Mouse (Mus musculus) neural tube, embryonic 12.5 days (tissue): ENCODE measurements around the gene Snx30. TPM values are rescaled to one million over a fixed set of nuclear protein-coding genes. Genes with fewer than 3 reads are reported as not detected.

Source experiments
- ATAC-seq: fragments of 200-750 bp; cut with Nextera tagmentation; 2 replicates; pipeline ENCODE4 v1.8.0; 2017; ENCODE audit warnings: low read depth, mild to moderate bottlenecking, moderate TSS enrichment, moderate library complexity; ENCODE audit not compliant: low FRiP score
- H3K27ac ChIP-seq: fragments of 300-500 bp; sonication (generic); 2 replicates; pipeline ENCODE4 v1.5.1; 2016
- H3K27me3 ChIP-seq: fragments of 300-500 bp; sonication (generic); replicated peaks from 2 replicates; pipeline ENCODE4 v1.6.1; 2016; ENCODE audit warnings: mild to moderate bottlenecking
- H3K36me3 ChIP-seq: fragments of 300-500 bp; sonication (generic); 2 replicates; pipeline ENCODE4 v1.6.1; 2016; ENCODE audit warnings: mild to moderate bottlenecking
- H3K4me1 ChIP-seq: fragments of 300-500 bp; sonication (generic); 2 replicates; pipeline ENCODE4 v1.6.1; 2016
- H3K4me2 ChIP-seq: fragments of 300-500 bp; sonication (generic); replicated peaks from 2 replicates; pipeline ENCODE4 v1.6.1; 2016; ENCODE audit warnings: mild to moderate bottlenecking
- H3K4me3 ChIP-seq: fragments of 300-500 bp; sonication (generic); 2 replicates; pipeline ENCODE4 v1.5.1; 2016
- H3K9ac ChIP-seq: fragments of 300-500 bp; sonication (generic); 2 replicates; pipeline ENCODE4 v1.6.1; 2016; ENCODE audit warnings: mild to moderate bottlenecking
- H3K9me3 ChIP-seq: fragments of 300-500 bp; sonication (generic); 2 replicates; pipeline ENCODE4 v1.6.1; 2016; ENCODE audit warnings: mild to moderate bottlenecking
- WGBS: fragments of 180-500 bp; shearing (Covaris S2); methylation state at CpG from one replicate; pipeline ENCODE4 v1.1.7; 2016; 5-methylcytosine and 5-hydroxymethylcytosine counted together
- polyA plus RNA-seq: library from polyadenylated mRNA; unstranded; fragments of >200 nt; fragmentation: Nextera tagmentation; extraction: Ambion mirVana; gene quantifications from 2 replicates; pipeline ENCODE4 v1.2.1, GENCODE M21; 2016

Gene Snx30
- polyA plus RNA-seq, 1 experiment from 2014 or later = 17.1 TPM

- Histone ChIP-seq H3K4me2 (no peak within 1 kb of the TSS), H3K36me3 (no peaks in the 10 kb centered on the region), H3K27ac (no peak within 1 kb of the TSS), H3K27me3 (no peaks in the 10 kb centered on the region), H3K4me3 (no peak within 1 kb of the TSS), H3K4me1 (0 out of 2 replicates have a peak, but pooled peaks cover under 1% of the 10 kb centered on the region), H3K9ac (no peak within 1 kb of the TSS), H3K9me3 (no peaks in the 10 kb centered on the region)
- no peak for ATAC-seq
These were observed 4.2 kb upstream of the Snx30 start, which contains the start of gene Inip for GRCm38 (mm10) chr4:59801489-59801888. Gene Inip, minus strand, starts transcription at chr4:59801589.

GRCm38 (mm10) chr4:59802107-59802506 is 3.5 kb upstream of the Snx30 start:
- Histone ChIP-seq H3K4me3 (no peak overlapping the region), H3K36me3 (no peaks in the 10 kb centered on the region), H3K4me1 (0 out of 2 replicates have a peak, but pooled peaks cover 5% of the 10 kb centered on the region), H3K9ac (no peak overlapping the region), H3K9me3 (no peaks in the 10 kb centered on the region), H3K27me3 (no peaks in the 10 kb centered on the region), H3K27ac (no peak overlapping the region), H3K4me2 (no peak overlapping the region)
- no peak for ATAC-seq
- WGBS = 82% methylated on average over 6 of the region's 6 CpGs

- WGBS = 69% methylated on average over 4 of the region's 4 CpGs
These were observed 2.8 kb upstream of the Snx30 start for GRCm38 (mm10) chr4:59802792-59803191.

GRCm38 (mm10) chr4:59803358-59803757 is 2.3 kb upstream of the Snx30 start:
- no peak overlapping the region for H3K4me2 ChIP-seq
- no peak overlapping the region for H3K4me3 ChIP-seq
- H3K36me3 ChIP-seq = no peaks in the 10 kb centered on the region
- no peak overlapping the region for H3K9ac ChIP-seq
- no peak for ATAC-seq
- H3K27ac ChIP-seq = no peak overlapping the region
- 77% methylated on average over 5 of the region's 5 CpGs for WGBS
- H3K27me3 ChIP-seq = no peaks in the 10 kb centered on the region
- no peaks in the 10 kb centered on the region for H3K9me3 ChIP-seq
- peaks cover 12% of the 10 kb centered on the region; the same call in 1 of the 2 replicates for H3K4me1 ChIP-seq

More at GRCm38 (mm10) chr4:59802792-59803191, 2.8 kb upstream of the Snx30 start:
- Histone ChIP-seq H3K9ac (no peak overlapping the region), H3K4me1 (peaks cover 9% of the 10 kb centered on the region; the same call in 1 of the 2 replicates), H3K36me3 (no peaks in the 10 kb centered on the region), H3K27ac (no peak overlapping the region), H3K4me3 (no peak overlapping the region), H3K9me3 (no peaks in the 10 kb centered on the region), H3K27me3 (no peaks in the 10 kb centered on the region), H3K4me2 (no peak overlapping the region)
- no peak for ATAC-seq

- no peak for ATAC-seq
- H3K4me1 ChIP-seq = peaks cover 12% of the 10 kb centered on the region; the same call in 1 of the 2 replicates
- 63% methylated on average over 1 of the region's 1 CpGs for WGBS
- peak overlapping the region; percentile 90 for H3K4me2 ChIP-seq
- no peaks in the 10 kb centered on the region for H3K9me3 ChIP-seq
- H3K27ac ChIP-seq = no peak overlapping the region
- no peak overlapping the region for H3K9ac ChIP-seq
- no peak overlapping the region for H3K4me3 ChIP-seq
- H3K27me3 ChIP-seq = no peaks in the 10 kb centered on the region
- no peaks in the 10 kb centered on the region for H3K36me3 ChIP-seq
These were observed 886 bp upstream of the Snx30 start for GRCm38 (mm10) chr4:59804754-59805153.

GRCm38 (mm10) chr4:59805968-59806878 is 583 bp downstream of the Snx30 start:
- under 1% methylated on average over 52 of the region's 58 CpGs for WGBS

GRCm38 (mm10) chr4:59806879-59807195 is 1.2 kb downstream of the Snx30 start:
- Histone ChIP-seq H3K27me3 (no peaks in the 10 kb centered on the region), H3K36me3 (no peaks in the 10 kb centered on the region), H3K27ac (no peak overlapping the region), H3K4me2 (peak overlapping the region; percentile 90), H3K4me3 (peak overlapping the region; percentile 84), H3K9ac (peak overlapping the region; percentile 72), H3K9me3 (no peaks in the 10 kb centered on the region), H3K4me1 (peaks cover 12% of the 10 kb centered on the region; the same call in 1 of the 2 replicates)
- WGBS = 5% methylated on average over 9 of the region's 9 CpGs
- peak; percentile 10; the same call in 1 of the 2 replicates for ATAC-seq

More at GRCm38 (mm10) chr4:59805968-59806878, 583 bp downstream of the Snx30 start:
- peak overlapping the region; percentile 79 for H3K27ac ChIP-seq
- ATAC-seq = peak; percentile 79
- no peaks in the 10 kb centered on the region for H3K27me3 ChIP-seq
- peak overlapping the region; percentile 90 for H3K4me2 ChIP-seq
- peak overlapping the region; percentile 72 for H3K9ac ChIP-seq
- peaks cover 12% of the 10 kb centered on the region; the same call in 1 of the 2 replicates for H3K4me1 ChIP-seq
- no peaks in the 10 kb centered on the region for H3K36me3 ChIP-seq
- H3K4me3 ChIP-seq = peak overlapping the region; percentile 84
- H3K9me3 ChIP-seq = no peaks in the 10 kb centered on the region

GRCm38 (mm10) chr4:59807521-59807920 is 1.9 kb downstream of the Snx30 start:
- H3K27ac ChIP-seq = no peak overlapping the region
- no peak overlapping the region for H3K4me3 ChIP-seq
- H3K4me1 ChIP-seq = peaks cover 12% of the 10 kb centered on the region; the same call in 1 of the 2 replicates
- peak overlapping the region; percentile 90 for H3K4me2 ChIP-seq
- no peak for ATAC-seq
- no peaks in the 10 kb centered on the region for H3K9me3 ChIP-seq
- H3K36me3 ChIP-seq = no peaks in the 10 kb centered on the region
- H3K9ac ChIP-seq = no peak overlapping the region
- H3K27me3 ChIP-seq = no peaks in the 10 kb centered on the region
- WGBS = 65% methylated on average over 2 of the region's 2 CpGs

GRCm38 (mm10) chr4:59808396-59808795 is 2.8 kb downstream of the Snx30 start:
- no peaks in the 10 kb centered on the region for H3K9me3 ChIP-seq
- peak overlapping the region; percentile 9; the same call in 1 of the 2 replicates for H3K4me2 ChIP-seq
- WGBS = 83% methylated on average over 5 of the region's 5 CpGs

GRCm38 (mm10) chr4:59814094-59814493 is 8.5 kb downstream of the Snx30 start:
- WGBS = 91% methylated on average over 7 of the region's 7 CpGs
- no peak for ATAC-seq
- Histone ChIP-seq H3K4me3 (no peak overlapping the region), H3K27ac (no peak overlapping the region), H3K9me3 (no peaks in the 10 kb centered on the region), H3K27me3 (no peaks in the 10 kb centered on the region), H3K4me1 (peaks cover 13% of the 10 kb centered on the region), H3K4me2 (no peak overlapping the region), H3K9ac (no peak overlapping the region), H3K36me3 (no peaks in the 10 kb centered on the region)

More at GRCm38 (mm10) chr4:59808396-59808795, 2.8 kb downstream of the Snx30 start:
- H3K36me3 ChIP-seq = no peaks in the 10 kb centered on the region
- no peak overlapping the region for H3K9ac ChIP-seq
- H3K27me3 ChIP-seq = no peaks in the 10 kb centered on the region
- no peak overlapping the region for H3K27ac ChIP-seq
- H3K4me3 ChIP-seq = no peak overlapping the region
- peaks cover 12% of the 10 kb centered on the region; the same call in 1 of the 2 replicates for H3K4me1 ChIP-seq
- no peak for ATAC-seq

- no peak for ATAC-seq
- 90% methylated on average over 4 of the region's 4 CpGs for WGBS
- H3K4me3 ChIP-seq = no peak overlapping the region
- H3K4me2 ChIP-seq = no peak overlapping the region
- no peak overlapping the region for H3K27ac ChIP-seq
- no peak overlapping the region for H3K9ac ChIP-seq
- no peaks in the 10 kb centered on the region for H3K36me3 ChIP-seq
- no peaks in the 10 kb centered on the region for H3K9me3 ChIP-seq
- H3K4me1 ChIP-seq = peaks cover 23% of the 10 kb centered on the region
- no peaks in the 10 kb centered on the region for H3K27me3 ChIP-seq
These were observed 9.6 kb downstream of the Snx30 start for GRCm38 (mm10) chr4:59815121-59815810.

GRCm38 (mm10) chr4:59816016-59816415 is 10.4 kb downstream of the Snx30 start:
- no peak overlapping the region for H3K4me2 ChIP-seq
- H3K27ac ChIP-seq = no peak overlapping the region
- H3K9ac ChIP-seq = no peak overlapping the region
- H3K9me3 ChIP-seq = no peaks in the 10 kb centered on the region
- no peak for ATAC-seq
- no peak overlapping the region for H3K4me3 ChIP-seq
- 72% methylated on average over 5 of the region's 5 CpGs for WGBS
- H3K27me3 ChIP-seq = no peaks in the 10 kb centered on the region
- no peaks in the 10 kb centered on the region for H3K36me3 ChIP-seq
- peaks cover 23% of the 10 kb centered on the region for H3K4me1 ChIP-seq
